Comparison of ENCODE assay signal across 24 mouse cellular contexts in genomic region chr11:105150691-105151090, GRCm38 (mm10). TPM values are rescaled to one million over a fixed set of nuclear protein-coding genes. Genes with fewer than 3 reads are reported as not detected.
A peak's percentile ranks its signal among the peaks of the same experiment; 100 is the strongest.
DNase-seq lines count a peak whose midpoint lies in the region; ATAC-seq and TF ChIP-seq lines count a peak whose summit lies in the region.
"Had no signal": no experiment of that assay in that cellular context is flagged by ENCODE, and none has a peak within 500 bp of the region (broad histone marks: within the 10 kb centered on the region; RNA-seq: fewer than 3 reads in every experiment).

No protein-coding gene starts in this region.

- peaks cover 25% of the 10 kb centered on the region for H3K4me1 ChIP-seq in thymus, adult 2 months (replicated peaks; ENCODE audit: control insufficient read depth, insufficient read depth, low read length)

- H3K27me3 ChIP-seq in thymus, adult 2 months (ENCODE audit: control insufficient read depth, insufficient read depth, low read length): no peaks in the 10 kb centered on the region
- H3K27me3 ChIP-seq: neural tube, embryonic 12.5 days had no signal

- H3K4me3 ChIP-seq in thymus, adult 2 months (ENCODE audit: control insufficient read depth, insufficient read depth, low read length): no peak overlapping the region
- H3K4me3 ChIP-seq: embryonic facial prominence, embryonic 10.5 days; limb, embryonic 13.5 days; megakaryocyte, embryonic 14.5 days; neural tube, embryonic 12.5 days had no signal

- no peaks in the 10 kb centered on the region for H3K36me3 ChIP-seq in thymus, adult 2 months (ENCODE audit: control insufficient read depth, insufficient read depth, low read length)
- H3K36me3 ChIP-seq: embryonic facial prominence, embryonic 10.5 days; hindbrain, embryonic 10.5 days; limb, embryonic 13.5 days; neural tube, embryonic 12.5 days had no signal

- TF ChIP-seq POLR2A in thymus, adult 2 months (IDR thresholded peaks at IDR 0.05; ENCODE audit: control insufficient read depth, extremely low read depth, insufficient read depth, low read length, poor library complexity): no peak

- DNase-seq in thymus, adult 2 months: no peak
- no peak for DNase-seq in thymus, postnatal 36 days
- peak; percentile 56 for DNase-seq in ES-CJ7 (ENCODE audit: low read depth, low spot score)
- peak; percentile 18 for DNase-seq in naive thymus-derived CD4-positive, alpha-beta T cell, adult 2 months (ENCODE audit: low read depth)
- no peak for DNase-seq in embryo, embryonic 10.5 days (ENCODE audit: low spot score)
- no peak for DNase-seq in adrenal gland, adult 18-20 months (ENCODE audit: low spot score in 2 of 2)
- DNase-seq: adrenal gland, adult 8-10 months; cerebellum, adult 11 months; cerebellum, postnatal 25 days; heart, adult 18-20 months; kidney, adult 8-10 months; kidney, postnatal 36 days; layer of hippocampus, adult 9-11 months; lung, postnatal 10 days had no signal

- H3K27ac ChIP-seq in thymus, adult 2 months (ENCODE audit: control insufficient read depth, insufficient read depth, low read length): peak overlapping the region; percentile 54
- H3K27ac ChIP-seq: embryonic facial prominence, embryonic 10.5 days; hindbrain, embryonic 10.5 days; limb, embryonic 13.5 days; neural tube, embryonic 12.5 days had no signal

- 57% methylated on average over 4 of the region's 4 CpGs for WGBS in thymus, adult 2 months

- no peak for TF ChIP-seq CTCF in thymus, adult 2 months (IDR thresholded peaks at IDR 0.05; ENCODE audit: borderline replicate concordance, control insufficient read depth, extremely low read depth, insufficient read depth, low read length, poor library complexity)

- ATAC-seq in granulocyte monocyte progenitor cell, adult 5-6 weeks (replicated peaks; ENCODE audit: poor library complexity, severe bottlenecking): peak; percentile 23; the same call in 1 of the 2 replicates

RNA-seq across cellular contexts. Expression of gene Gm10842, which starts 4.0 kb away (rescaled TPM):
- not detected in 2 replicates for polyA plus RNA-seq in thymus, adult 2 months (2012; rRNA removed)
- total RNA-seq in granulocyte monocyte progenitor cell, adult 5-6 weeks (2014; fragmentation: Nextera tagmentation): not detected in 2 replicates
- 3.1 TPM in 1 of 2 replicates, not detected in the other for total RNA-seq in granulocyte monocyte progenitor cell, adult 5-6 weeks (2017)
- not detected for total RNA-seq in adrenal gland, adult 18-20 months (2021)
- total RNA-seq: adrenal gland, adult 8-10 months; gastrocnemius, adult 8-10 months; heart, adult 18-20 months; left cerebral cortex, postnatal 10 days had no signal
- polyA plus RNA-seq: embryonic facial prominence, embryonic 10.5 days; erythroblast, embryonic 14.5 days; heart, embryonic 16.5 days; hindbrain, embryonic 10.5 days; limb, embryonic 13.5 days; neural tube, embryonic 12.5 days had no signal

RNA-seq across cellular contexts. Expression of gene Mettl2, which starts 24.5 kb away (rescaled TPM):
- 20.2 and 20.4 TPM in 2 replicates for polyA plus RNA-seq in thymus, adult 2 months (2012; rRNA removed)
- 24.2 and 31.4 TPM in 2 replicates for total RNA-seq in granulocyte monocyte progenitor cell, adult 5-6 weeks (2014; fragmentation: Nextera tagmentation)
- 19.8 and 30.5 TPM in 2 replicates for total RNA-seq in granulocyte monocyte progenitor cell, adult 5-6 weeks (2017)
- total RNA-seq in adrenal gland, adult 18-20 months (2021): 10 to 100 TPM; 23.0 to 23.9 TPM

RNA-seq across cellular contexts. Expression of gene Tlk2, which starts 27.9 kb away (rescaled TPM):
- polyA plus RNA-seq in thymus, adult 2 months (2012; rRNA removed): 28.6 and 31.6 TPM in 2 replicates
- 41.2 and 62.9 TPM in 2 replicates for total RNA-seq in granulocyte monocyte progenitor cell, adult 5-6 weeks (2014; fragmentation: Nextera tagmentation)
- total RNA-seq in granulocyte monocyte progenitor cell, adult 5-6 weeks (2017): 43.8 and 63.4 TPM in 2 replicates
- total RNA-seq in adrenal gland, adult 18-20 months (2021): 10 to 100 TPM; 47.8 to 51.5 TPM

Comparison
In these comparisons a context has a peak if more than half of its experiments do, and no peak if none do; other contexts are left out.
1. DNase-seq: peak in ES-CJ7 (single experiment) and naive thymus-derived CD4-positive, alpha-beta T cell, adult 2 months (single experiment); none in thymus, adult 2 months (single experiment), thymus, postnatal 36 days (0 of 2), embryo, embryonic 10.5 days (single experiment) and adrenal gland, adult 18-20 months (0 of 2).